ENCODE assay signal across 8 mouse cellular contexts in the genomic region with DNA sequence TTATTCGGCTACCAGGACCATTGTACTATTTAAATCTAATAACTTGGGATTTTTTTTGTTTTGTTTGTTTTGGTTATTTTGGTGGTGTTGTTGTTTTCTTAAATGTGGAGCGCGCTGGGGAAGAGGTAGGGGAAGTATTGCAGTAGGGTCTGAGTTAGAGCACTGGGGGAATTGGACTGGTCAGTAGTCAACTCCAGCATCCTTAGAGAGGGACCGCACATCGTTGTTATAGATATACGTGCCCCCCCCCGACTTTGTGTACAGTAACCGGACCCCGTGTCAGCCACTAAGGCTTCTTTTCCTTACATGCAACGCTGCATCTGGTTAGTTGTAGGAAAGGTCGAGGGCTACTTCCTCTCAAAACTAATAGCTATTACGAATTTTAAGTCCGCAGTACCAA.
A peak's percentile ranks its signal among the peaks of the same experiment; 100 is the strongest.
DNase-seq lines count a peak whose midpoint lies in the region; ATAC-seq and TF ChIP-seq lines count a peak whose summit lies in the region.

No protein-coding gene starts in this region.

- no peak overlapping the region; the same call in 1 of the 2 replicates for H3K27ac ChIP-seq in kidney, postnatal 0 days
- no peak overlapping the region for H3K27ac ChIP-seq in forebrain, embryonic 11.5 days (ENCODE audit: low read depth, low read length)
- no peak overlapping the region; the same call in 1 of the 2 replicates for H3K27ac ChIP-seq in limb, embryonic 10.5 days
- peak overlapping the region; percentile 96 for H3K27ac ChIP-seq in neural tube, embryonic 13.5 days (replicated peaks)

- no peaks in the 10 kb centered on the region for H3K36me3 ChIP-seq in kidney, postnatal 0 days (ENCODE audit: insufficient read depth, low read length)
- H3K36me3 ChIP-seq in forebrain, embryonic 11.5 days (ENCODE audit: control insufficient read depth, insufficient read depth, low read length) = no peaks in the 10 kb centered on the region
- no peaks in the 10 kb centered on the region for H3K36me3 ChIP-seq in limb, embryonic 10.5 days
- no peaks in the 10 kb centered on the region for H3K36me3 ChIP-seq in neural tube, embryonic 13.5 days

- TF ChIP-seq CTCF in kidney, postnatal 0 days (IDR thresholded peaks at IDR 0.05; ENCODE audit: low read depth) = no peak

- peak overlapping the region; percentile 73 for H3K4me3 ChIP-seq in kidney, postnatal 0 days (replicated peaks; ENCODE audit: low read depth, low read length)
- H3K4me3 ChIP-seq in forebrain, embryonic 11.5 days (ENCODE audit: low read depth, low read length) = peak overlapping the region; percentile 70
- peak overlapping the region; percentile 83 for H3K4me3 ChIP-seq in limb, embryonic 10.5 days
- peak overlapping the region; percentile 63 for H3K4me3 ChIP-seq in neural tube, embryonic 13.5 days

- peaks cover 16% of the 10 kb centered on the region; the same call in 1 of the 2 replicates for H3K4me1 ChIP-seq in kidney, postnatal 0 days (replicated peaks; ENCODE audit: insufficient read depth, low read length)
- H3K4me1 ChIP-seq in forebrain, embryonic 11.5 days (replicated peaks; ENCODE audit: control insufficient read depth, insufficient read depth, low read length) = 0 out of 2 replicates have a peak, but pooled peaks cover 2% of the 10 kb centered on the region
- H3K4me1 ChIP-seq in limb, embryonic 10.5 days = peaks cover 27% of the 10 kb centered on the region
- peaks cover 65% of the 10 kb centered on the region for H3K4me1 ChIP-seq in neural tube, embryonic 13.5 days (replicated peaks)

- H3K9me3 ChIP-seq in kidney, postnatal 0 days (replicated peaks; ENCODE audit: low read length) = no peaks in the 10 kb centered on the region
- H3K9me3 ChIP-seq in forebrain, embryonic 11.5 days (ENCODE audit: control insufficient read depth, low read length) = no peaks in the 10 kb centered on the region
- H3K9me3 ChIP-seq in limb, embryonic 10.5 days (replicated peaks) = no peaks in the 10 kb centered on the region
- H3K9me3 ChIP-seq in neural tube, embryonic 13.5 days = no peaks in the 10 kb centered on the region

- H3K27me3 ChIP-seq in kidney, postnatal 0 days (ENCODE audit: insufficient read depth, low read length) = no peaks in the 10 kb centered on the region
- H3K27me3 ChIP-seq in forebrain, embryonic 11.5 days (ENCODE audit: control insufficient read depth, insufficient read depth, low read length) = peaks cover 8% of the 10 kb centered on the region
- H3K27me3 ChIP-seq in limb, embryonic 10.5 days (ENCODE audit: low read depth, poor library complexity, severe bottlenecking) = peaks cover 34% of the 10 kb centered on the region; the same call in 1 of the 2 replicates
- H3K27me3 ChIP-seq in neural tube, embryonic 13.5 days = 0 out of 2 replicates have a peak, but pooled peaks cover 7% of the 10 kb centered on the region

- 4% methylated on average over 13 of the region's 13 CpGs for WGBS in kidney, postnatal 0 days
- WGBS in forebrain, embryonic 11.5 days = 26% methylated on average over 13 of the region's 13 CpGs
- WGBS in limb, embryonic 10.5 days = 19% methylated on average over 13 of the region's 13 CpGs
- WGBS in neural tube, embryonic 13.5 days = 11% methylated on average over 13 of the region's 13 CpGs

- peak; percentile 29 for DNase-seq in kidney, postnatal 0 days (ENCODE audit: low spot score)
- DNase-seq in kidney, adult 11 months = no peak
- no peak for DNase-seq in forebrain, embryonic 11.5 days (ENCODE audit: low spot score)
- DNase-seq in limb, embryonic 10.5 days (ENCODE audit: low spot score) = no peak
- no peak for DNase-seq in adrenal gland, postnatal 14 days
- DNase-seq in layer of hippocampus, postnatal 36 days = no peak

- no peak for ATAC-seq in kidney, postnatal 0 days (replicated peaks; ENCODE audit: low FRiP score, low read depth)
- no peak for ATAC-seq in forebrain, embryonic 11.5 days (replicated peaks; ENCODE audit: low FRiP score)
- no peak for ATAC-seq in neural tube, embryonic 13.5 days (ENCODE audit: low read depth)
- no peak for ATAC-seq in CD4-positive, CD25-positive, alpha-beta regulatory T cell, adult 4 months

- peak overlapping the region; percentile 67 for H3K4me2 ChIP-seq in kidney, postnatal 0 days (ENCODE audit: low read length)
- peak overlapping the region; percentile 98 for H3K4me2 ChIP-seq in forebrain, embryonic 11.5 days (ENCODE audit: low read depth, low read length, severe bottlenecking)
- peak overlapping the region; percentile 68 for H3K4me2 ChIP-seq in neural tube, embryonic 13.5 days

- peak overlapping the region; percentile 69 for H3K9ac ChIP-seq in kidney, postnatal 0 days (ENCODE audit: low read depth, low read length)
- H3K9ac ChIP-seq in forebrain, embryonic 11.5 days (ENCODE audit: low read length) = peak overlapping the region; percentile 68
- peak overlapping the region; percentile 87 for H3K9ac ChIP-seq in neural tube, embryonic 13.5 days
